Mouse (Mus musculus): ENCODE data around the gene Slfn3. TPM values are rescaled to one million over a fixed set of nuclear protein-coding genes. Genes with fewer than 3 reads are reported as not detected.
A peak's percentile ranks its signal among the peaks of the same experiment; 100 is the strongest.
"Not testable (repeated sequence)": the region's sequence is repeated elsewhere in the genome, so short reads cannot be mapped to it uniquely, and the experiment has no call there.

Gene Slfn3
- under 1 TPM; 0.18 to 0.68 TPM for total RNA-seq (2021)
- long read RNA-seq, experiment 1, partial matches to known transcripts = 0 of 1 reads
- long read RNA-seq, experiment 1, other reads (novel, unspliced or antisense) = 0 of 1 reads
- long read RNA-seq, experiment 2, partial matches to known transcripts = 0 of 1 reads
- long read RNA-seq, experiment 2, other reads (novel, unspliced or antisense) = 1 of 1 reads

DNA sequence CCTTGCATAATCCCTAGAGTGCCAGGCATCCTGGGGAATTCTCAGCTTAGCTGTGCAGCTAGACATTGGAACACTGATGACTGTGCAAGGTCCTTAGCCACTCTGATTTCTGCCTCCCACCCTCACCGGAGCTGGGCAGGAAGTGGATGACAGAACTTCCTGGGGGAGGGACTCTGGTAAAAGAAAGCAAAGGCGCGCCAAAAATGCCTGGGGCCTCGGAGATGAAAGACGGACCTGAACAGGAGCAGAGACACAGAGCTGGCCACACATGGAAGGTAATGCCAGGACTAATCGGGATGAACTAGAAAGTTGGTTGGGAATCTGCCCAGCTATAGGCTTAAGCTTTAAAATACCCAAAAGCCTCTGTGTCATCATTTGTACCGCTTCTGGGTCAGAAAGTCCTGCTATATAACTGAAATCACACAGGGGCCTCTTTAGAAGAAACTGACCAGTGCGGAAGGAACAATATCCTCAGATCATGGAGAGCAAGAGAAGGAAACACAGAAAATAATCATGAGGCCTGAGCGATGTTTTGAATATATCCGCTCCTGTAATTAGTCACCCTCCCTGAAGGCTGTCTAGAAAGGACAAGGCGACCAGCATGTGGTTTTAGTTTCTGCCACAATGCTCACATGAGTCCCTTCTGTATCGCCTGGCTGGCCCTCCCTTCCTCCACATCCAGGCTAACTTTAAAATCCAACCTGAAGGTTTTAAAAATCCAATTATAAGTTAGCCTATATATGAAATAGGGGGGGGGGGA, at the start of gene Slfn3:
Gene Slfn3 (plus strand): TSS at position 197 of the 760 bp plus-strand sequence.
- H3K4me3 ChIP-seq = peak within 1 kb of the TSS; percentile 11; the same call in 1 of the 2 replicates
- intact Hi-C loops (cut with DNase I) = no loop called here
- DNase-seq (ENCODE audit: extremely low spot score in 1 of 2, low spot score in 2 of 2) = no peak
- no peak for TF ChIP-seq CTCF (IDR thresholded peaks at IDR 0.05)
- no peak within 1 kb of the TSS for H3K27ac ChIP-seq

DNA sequence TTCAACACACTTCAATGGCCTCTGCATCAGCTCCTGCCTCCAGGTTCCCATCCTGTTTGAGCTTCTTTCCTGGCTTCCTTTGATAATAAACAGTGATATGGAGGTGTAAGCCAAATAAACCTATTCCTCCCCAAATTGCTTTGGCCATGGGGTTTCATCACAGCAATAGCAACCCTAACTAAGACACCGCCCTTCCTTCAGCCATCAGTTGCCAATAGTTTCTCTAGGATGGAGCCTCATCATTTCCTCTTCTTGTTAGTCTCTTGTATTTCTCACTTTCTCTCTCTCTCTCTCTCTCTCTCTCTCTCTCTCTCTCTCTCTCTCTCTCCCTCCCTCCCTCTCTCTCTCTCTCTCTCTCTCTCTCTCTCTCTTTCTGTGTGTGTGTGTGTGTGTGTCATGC, 42.2 kb upstream of the Slfn3 start:
- intact Hi-C loops (cut with DNase I); H3K4me3 ChIP-seq; H3K27ac ChIP-seq; DNase-seq (ENCODE audit: extremely low spot score in 1 of 2, low spot score in 2 of 2): not testable (repeated sequence)

DNA sequence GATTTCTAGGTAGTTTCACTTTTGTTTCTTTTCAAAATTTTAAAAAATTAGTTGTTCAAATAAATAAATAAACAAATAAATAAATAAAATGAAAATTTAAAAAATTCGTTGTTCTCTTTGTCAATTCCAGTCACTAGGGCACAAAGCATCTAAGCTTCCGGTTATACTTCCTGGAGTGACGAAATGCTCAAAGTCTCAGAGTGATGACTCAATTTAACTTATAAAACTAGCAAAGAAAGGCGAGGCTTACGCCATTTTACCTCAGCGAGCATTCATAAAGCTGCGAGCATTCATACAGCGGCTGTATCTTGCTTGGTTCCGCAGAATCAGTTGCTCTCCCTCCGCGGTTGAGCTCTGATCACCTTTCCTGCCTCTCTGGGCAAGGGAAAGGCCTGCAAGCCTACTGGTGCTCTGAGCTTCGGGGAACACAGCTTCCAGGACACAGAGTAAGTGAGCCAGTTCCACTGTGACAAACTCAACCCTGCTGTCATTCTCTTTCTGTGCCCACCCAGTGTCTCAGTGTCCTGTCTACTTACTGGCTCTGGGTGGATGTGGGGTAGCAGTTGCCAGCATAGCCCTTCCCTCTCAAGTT, 16.1 kb upstream of the Slfn3 start, which contains the start of gene Slfn4:
Gene Slfn4 (plus strand): TSS at position 239 of the 592 bp plus-strand sequence.
- H3K4me3 ChIP-seq = no peak within 1 kb of the TSS
- intact Hi-C loops (cut with DNase I) = no loop called here
- TF ChIP-seq CTCF (IDR thresholded peaks at IDR 0.05) = no peak
- no peak within 1 kb of the TSS for H3K27ac ChIP-seq
- DNase-seq (ENCODE audit: extremely low spot score in 1 of 2, low spot score in 2 of 2) = no peak

DNA sequence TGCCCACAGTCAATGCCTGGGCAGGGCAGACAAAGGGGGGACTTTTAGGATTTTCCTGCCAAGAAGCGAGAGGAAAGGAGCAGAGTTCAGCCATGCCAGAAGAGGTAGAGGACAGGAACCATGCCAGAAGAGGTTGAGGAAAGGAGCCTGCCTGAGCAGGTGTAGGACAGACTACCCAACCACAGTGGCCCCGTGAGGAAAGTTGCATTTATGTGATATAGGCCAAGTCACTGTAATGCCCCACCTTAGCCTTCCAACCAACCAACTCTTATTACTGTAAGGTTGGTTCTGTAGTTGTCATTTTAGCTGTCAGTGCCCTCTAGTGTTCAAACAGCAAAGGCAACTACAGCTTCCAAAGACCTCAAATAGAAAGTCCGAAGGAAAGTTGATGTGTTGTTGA, 871 bp downstream of the Slfn3 start:
- Histone ChIP-seq H3K4me3 (no peak overlapping the region), H3K27ac (no peak overlapping the region)
- intact Hi-C loops (cut with DNase I) = loop anchor here (1.0 kb wide), 1 partner anchor 277 kb away; no protein-coding TSS in a partner anchor
- TF ChIP-seq CTCF (IDR thresholded peaks at IDR 0.05) = peak; percentile 74
- DNase-seq (ENCODE audit: extremely low spot score in 1 of 2, low spot score in 2 of 2) = no peak

DNA sequence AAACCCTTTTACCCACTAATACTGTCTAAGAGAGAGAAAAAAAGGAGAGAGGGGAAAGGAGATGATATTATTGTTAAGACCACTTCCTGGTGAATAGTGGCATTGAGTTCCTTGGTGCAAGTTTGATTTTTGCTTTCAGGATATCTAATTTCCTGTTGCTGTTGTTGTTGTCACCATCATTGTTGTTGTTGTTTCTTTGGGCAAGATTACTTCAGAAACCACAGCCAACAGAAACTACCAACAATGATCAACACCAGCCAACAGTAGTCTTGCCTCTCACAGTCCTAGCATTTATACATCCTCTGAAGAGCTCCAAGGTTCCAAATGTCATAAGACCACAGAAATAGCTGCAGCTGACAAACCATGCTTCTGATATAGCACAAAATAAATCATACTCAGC, 13.9 kb downstream of the Slfn3 start:
- H3K4me3 ChIP-seq = no peak overlapping the region
- no peak for DNase-seq (ENCODE audit: extremely low spot score in 1 of 2, low spot score in 2 of 2)
- no peak for TF ChIP-seq CTCF (IDR thresholded peaks at IDR 0.05)
- intact Hi-C loops (cut with DNase I) = no loop called here
- H3K27ac ChIP-seq = no peak overlapping the region

DNA sequence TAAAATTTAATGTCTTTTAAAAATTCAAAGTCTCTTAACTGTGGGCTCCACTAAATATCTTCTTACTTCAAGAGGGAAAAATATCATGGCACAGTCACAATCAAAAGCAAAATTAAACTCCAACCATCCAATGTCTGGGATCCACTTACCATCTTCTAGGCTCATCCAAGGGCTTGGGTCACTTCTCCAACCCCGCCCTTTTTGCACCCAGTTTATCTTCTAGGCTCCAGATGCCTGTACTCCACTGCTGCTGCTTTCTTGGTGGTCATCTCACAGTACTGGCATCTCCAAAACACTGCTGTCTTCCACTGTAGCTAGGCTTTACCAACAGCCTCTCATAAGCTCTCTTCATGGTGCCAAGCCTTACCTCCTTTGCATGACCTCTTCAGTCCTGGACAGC, 25.0 kb downstream of the Slfn3 start:
- no peak for DNase-seq (ENCODE audit: extremely low spot score in 1 of 2, low spot score in 2 of 2)
- H3K4me3 ChIP-seq = no peak overlapping the region
- no peak overlapping the region for H3K27ac ChIP-seq
- TF ChIP-seq CTCF (IDR thresholded peaks at IDR 0.05) = no peak
- intact Hi-C loops (cut with DNase I) = no loop called here

DNA sequence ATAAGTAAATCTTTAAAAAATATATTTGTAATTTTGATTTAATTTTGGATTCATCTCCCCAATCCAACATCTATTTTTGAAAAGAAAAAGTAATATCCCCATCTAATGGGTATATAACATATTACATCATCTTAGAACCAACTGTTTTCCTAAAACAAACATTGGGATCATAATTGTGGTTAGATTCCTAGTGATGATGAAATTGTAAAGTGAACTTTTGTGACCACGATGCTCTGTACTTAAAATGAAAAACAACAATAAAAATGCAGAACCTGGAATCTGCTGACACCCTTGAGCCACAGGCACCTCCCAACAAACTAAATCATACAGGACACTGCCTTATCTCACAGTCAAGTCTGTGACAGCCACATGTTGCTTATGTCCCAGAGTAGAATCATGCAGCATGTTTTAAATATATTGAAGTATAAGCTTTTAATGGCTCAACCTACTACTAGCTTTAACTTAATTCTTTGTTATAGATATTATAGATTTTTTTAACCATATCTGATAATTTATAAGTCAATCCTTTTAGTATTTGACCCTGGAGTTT, 30.3 kb downstream of the Slfn3 start:
- H3K27ac ChIP-seq = no peak overlapping the region
- TF ChIP-seq CTCF (IDR thresholded peaks at IDR 0.05) = no peak
- no peak overlapping the region for H3K4me3 ChIP-seq
- intact Hi-C loops (cut with DNase I) = no loop called here
- no peak for DNase-seq (ENCODE audit: extremely low spot score in 1 of 2, low spot score in 2 of 2)

DNA sequence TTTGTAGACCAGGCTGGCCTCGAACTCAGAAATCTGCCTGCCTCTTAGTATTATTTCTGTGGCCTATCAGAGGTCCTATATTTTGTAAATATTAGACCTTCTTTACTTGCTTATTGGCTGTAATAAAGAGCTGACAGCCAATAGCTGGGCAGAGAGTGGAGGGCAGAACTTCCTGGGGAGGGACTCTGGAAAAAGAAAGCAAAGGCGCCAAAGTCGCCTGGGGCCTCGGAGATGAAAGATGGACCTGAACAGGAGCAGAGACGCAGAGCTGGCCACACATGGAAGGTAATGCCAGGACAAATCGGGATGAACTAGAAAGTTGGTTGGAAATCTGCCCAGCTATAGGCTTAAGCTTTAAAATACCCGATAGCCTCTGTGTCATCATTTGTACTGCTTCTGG, 32.2 kb downstream of the Slfn3 start:
- TF ChIP-seq CTCF (IDR thresholded peaks at IDR 0.05) = no peak
- Histone ChIP-seq H3K27ac (no peak overlapping the region), H3K4me3 (no peak overlapping the region)
- intact Hi-C loops (cut with DNase I) = no loop called here
- DNase-seq (ENCODE audit: extremely low spot score in 1 of 2, low spot score in 2 of 2) = no peak

DNA sequence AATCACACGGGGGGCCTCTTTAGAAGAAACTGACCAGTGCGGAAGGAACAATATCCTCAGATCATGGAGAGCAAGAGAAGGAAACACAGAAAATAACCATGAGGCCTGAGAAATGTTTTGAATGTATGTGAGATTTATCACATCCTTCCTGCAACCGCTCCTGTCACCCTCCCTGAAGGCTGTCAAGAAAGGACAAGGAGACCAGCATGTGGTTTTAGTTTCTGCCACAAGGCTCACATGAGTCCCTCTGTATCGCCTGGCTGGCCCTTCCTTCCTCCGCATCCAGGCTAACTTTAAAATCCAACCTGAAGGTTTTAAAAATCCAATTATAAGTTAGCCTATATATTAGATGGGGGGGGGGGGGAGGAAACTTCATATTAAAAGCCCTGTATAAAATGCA, 32.7 kb downstream of the Slfn3 start:
- intact Hi-C loops (cut with DNase I); DNase-seq (ENCODE audit: extremely low spot score in 1 of 2, low spot score in 2 of 2); H3K27ac ChIP-seq; H3K4me3 ChIP-seq: not testable (repeated sequence)

DNA sequence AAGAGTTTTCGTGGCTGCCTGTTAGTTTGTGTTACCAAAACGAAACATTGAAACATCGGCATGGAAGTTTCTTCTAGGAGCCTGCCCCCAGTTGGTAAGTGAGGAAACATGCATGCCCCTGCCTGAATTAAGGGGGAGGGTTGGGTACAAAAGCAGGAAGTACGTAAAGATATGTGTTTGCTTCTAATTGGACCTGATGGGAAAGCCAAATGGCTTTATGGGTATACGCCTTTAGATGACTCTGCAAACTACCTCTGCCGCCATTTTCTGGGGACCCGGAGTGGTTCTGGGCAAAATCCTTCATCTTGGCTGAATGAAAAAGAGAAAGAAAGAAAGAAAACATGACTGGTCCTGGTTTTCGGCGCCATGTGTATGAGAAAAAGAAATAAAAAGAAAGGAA, 33.1 kb downstream of the Slfn3 start:
- intact Hi-C loops (cut with DNase I) = no loop called here
- DNase-seq (ENCODE audit: extremely low spot score in 1 of 2, low spot score in 2 of 2) = no peak
- no peak for TF ChIP-seq CTCF (IDR thresholded peaks at IDR 0.05)
- Histone ChIP-seq H3K27ac (no peak overlapping the region), H3K4me3 (no peak overlapping the region)

DNA sequence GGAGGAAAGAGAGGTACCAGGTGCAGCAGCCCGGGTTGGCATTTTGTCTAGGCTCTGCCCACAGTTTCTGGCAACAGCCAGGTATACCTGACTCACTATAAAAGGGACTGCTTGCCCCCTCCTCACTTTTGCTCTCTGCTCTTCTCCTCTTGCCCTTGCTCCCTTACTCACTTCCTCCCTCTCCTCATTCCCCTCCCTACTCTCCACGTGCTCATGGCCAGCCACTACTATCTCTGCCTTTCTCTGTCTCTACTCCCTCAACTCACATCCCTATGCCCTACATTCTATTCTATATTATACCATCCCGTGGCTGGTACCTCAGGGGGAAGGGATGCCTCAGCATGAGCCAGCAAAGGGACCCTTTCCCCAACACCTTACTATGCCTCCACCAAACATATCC, 33.6 kb downstream of the Slfn3 start:
- no peak for DNase-seq (ENCODE audit: extremely low spot score in 1 of 2, low spot score in 2 of 2)
- Histone ChIP-seq H3K4me3 (no peak overlapping the region), H3K27ac (no peak overlapping the region)
- TF ChIP-seq CTCF (IDR thresholded peaks at IDR 0.05) = no peak
- intact Hi-C loops (cut with DNase I) = no loop called here

DNA sequence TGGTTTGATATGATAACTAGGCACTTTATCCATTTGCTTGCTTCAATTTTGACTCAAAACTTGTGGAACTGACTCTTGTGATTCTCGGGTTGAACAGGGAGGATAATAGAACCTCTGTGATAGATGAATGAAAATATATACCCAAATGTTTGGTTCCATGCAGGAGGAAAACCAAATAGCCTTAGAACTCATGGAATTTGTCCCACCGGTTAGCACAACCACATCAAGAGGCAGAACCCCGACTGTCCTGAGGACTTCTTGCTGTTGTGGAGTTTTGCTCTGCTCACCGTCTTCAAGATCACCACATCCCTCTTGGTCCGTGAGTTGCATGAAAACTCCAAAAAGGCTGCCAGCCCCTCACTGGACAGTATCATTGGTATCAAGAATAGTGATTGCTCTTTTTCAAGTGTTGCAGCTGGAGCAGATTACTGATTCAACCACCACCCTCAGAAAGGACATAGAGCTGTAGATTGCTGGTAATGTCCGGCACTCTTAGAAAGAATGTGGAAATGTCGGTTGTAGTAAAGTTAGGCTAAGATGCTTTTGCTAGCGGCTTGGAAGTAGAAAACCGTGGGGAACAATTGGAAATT, 34.3 kb downstream of the Slfn3 start:
- intact Hi-C loops (cut with DNase I) = no loop called here
- TF ChIP-seq CTCF (IDR thresholded peaks at IDR 0.05) = no peak
- H3K27ac ChIP-seq = no peak overlapping the region

More for the DNA sequence above, 34.3 kb downstream of the Slfn3 start:
- DNase-seq (ENCODE audit: extremely low spot score in 1 of 2, low spot score in 2 of 2) = no peak
- H3K4me3 ChIP-seq = no peak overlapping the region
